Mouse (Mus musculus) ES-Bruce4 (cell line): ENCODE measurements around the gene 5730522E02Rik.

ENCODE experiments used
- CTCF ChIP-seq: IDR thresholded peaks from one replicate; pipeline ENCODE4 v1.8.1; 2011; ENCODE audit warnings: low read depth, low read length
- EP300 ChIP-seq: IDR thresholded peaks from 2 replicates; pipeline ENCODE4 v1.6.1; 2011; ENCODE audit warnings: low read depth, low read length; ENCODE audit not compliant: insufficient read depth

- TF ChIP-seq CTCF (no peak), EP300 (no peak)
Observed at GRCm38 (mm10) chr11:25999738-26000137, 210.8 kb downstream of the 5730522E02Rik start.
